Mouse (Mus musculus) limb, embryonic 15.5 days (tissue): ENCODE data around the gene Kctd11. TPM values are rescaled to one million over a fixed set of nuclear protein-coding genes. Genes with fewer than 3 reads are reported as not detected.
A peak's percentile ranks its signal among the peaks of the same experiment; 100 is the strongest.
"Not testable (repeated sequence)": the region's sequence is repeated elsewhere in the genome, so short reads cannot be mapped to it uniquely, and the experiment has no call there.

Source experiments
- ATAC-seq: fragments of 200-750 bp; cut with Nextera tagmentation; 2 replicates; pipeline ENCODE4 v1.8.0; 2017; ENCODE audit warnings: low read depth, moderate TSS enrichment; ENCODE audit not compliant: insufficient number of reproducible peaks, low FRiP score, low TSS enrichment
- H3K27ac ChIP-seq: fragments of 300-500 bp; sonication (generic); 2 replicates; pipeline ENCODE4 v1.5.1; 2015; ENCODE audit warnings: moderate library complexity, mild to moderate bottlenecking, inconsistent platforms
- H3K27me3 ChIP-seq: fragments of 300-500 bp; sonication (generic); 2 replicates; pipeline ENCODE4 v1.6.1; 2015; ENCODE audit warnings: inconsistent platforms
- H3K36me3 ChIP-seq: fragments of 300-500 bp; sonication (generic); 2 replicates; pipeline ENCODE4 v1.6.1; 2015; ENCODE audit warnings: inconsistent platforms
- H3K4me1 ChIP-seq: fragments of 300-500 bp; sonication (generic); 2 replicates; pipeline ENCODE4 v1.6.1; 2015; ENCODE audit warnings: inconsistent platforms
- H3K4me2 ChIP-seq: fragments of 300-500 bp; sonication (generic); 2 replicates; pipeline ENCODE4 v1.6.1; 2015; ENCODE audit warnings: mild to moderate bottlenecking, inconsistent platforms
- H3K4me3 ChIP-seq: fragments of 300-500 bp; sonication (generic); 2 replicates; pipeline ENCODE4 v1.5.1; 2015; ENCODE audit warnings: mild to moderate bottlenecking, inconsistent platforms
- H3K9ac ChIP-seq: fragments of 300-500 bp; sonication (generic); 2 replicates; pipeline ENCODE4 v1.6.1; 2015; ENCODE audit warnings: inconsistent platforms
- H3K9me3 ChIP-seq: fragments of 300-500 bp; sonication (generic); 2 replicates; pipeline ENCODE4 v1.6.1; 2016; ENCODE audit warnings: inconsistent platforms
- WGBS: fragments of 180-500 bp; shearing (Covaris S2); methylation state at CpG from one replicate; pipeline ENCODE4 v1.1.7; 2015; 5-methylcytosine and 5-hydroxymethylcytosine counted together
- polyA plus RNA-seq: library from polyadenylated mRNA; unstranded; fragments of >200 nt; fragmentation: Nextera tagmentation; extraction: Ambion mirVana; gene quantifications from 2 replicates; pipeline ENCODE4 v1.2.1, GENCODE M21; 2015

The Kctd11 gene
- 20.5 TPM in 2 replicates for polyA plus RNA-seq

- ATAC-seq, result peak; percentile 78
- under 1% methylated on average over 46 of the region's 46 CpGs for WGBS
- H3K4me1 ChIP-seq, result peaks cover 57% of the 10 kb centered on the region
These were observed at the start of gene Kctd11 for GRCm38 (mm10) chr11:69880853-69881603. Kctd11 (minus strand) TSS chr11:69881406.

DNA sequence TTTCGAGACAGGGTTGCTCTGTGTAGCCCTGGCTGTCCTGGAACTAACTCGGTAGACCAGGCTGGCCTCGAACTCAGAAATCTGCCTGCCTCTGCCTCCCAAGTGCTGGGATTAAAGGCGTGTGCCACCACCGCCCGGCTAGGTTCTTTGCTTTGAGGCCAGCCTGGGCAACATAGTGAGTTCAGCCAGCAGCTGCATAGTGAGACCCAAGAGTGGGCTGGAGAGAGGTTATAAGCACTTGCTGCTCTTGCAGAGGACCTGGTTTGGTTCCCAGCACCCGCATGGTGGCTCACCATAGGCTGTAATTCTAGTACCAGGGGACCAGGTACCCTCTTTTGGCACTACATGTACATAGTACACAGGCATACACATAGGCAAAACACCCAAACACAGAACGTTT, 49.0 kb upstream of the Kctd11 start:
- H3K4me1 ChIP-seq, result peaks cover 11% of the 10 kb centered on the region
- not testable (repeated sequence) for H3K36me3 ChIP-seq, ATAC-seq, H3K9me3 ChIP-seq, H3K9ac ChIP-seq, H3K4me2 ChIP-seq, H3K27me3 ChIP-seq, H3K27ac ChIP-seq, H3K4me3 ChIP-seq
- 84% methylated on average over 8 of the region's 8 CpGs for WGBS

More at GRCm38 (mm10) chr11:69880853-69881603, at the start of gene Kctd11:
- peak within 1 kb of the TSS; percentile 47 for H3K9ac ChIP-seq
- peak within 1 kb of the TSS; percentile 55 for H3K4me3 ChIP-seq
- no peaks in the 10 kb centered on the region for H3K36me3 ChIP-seq
- no peaks in the 10 kb centered on the region for H3K27me3 ChIP-seq
- H3K27ac ChIP-seq, result peak within 1 kb of the TSS; percentile 92
- no peaks in the 10 kb centered on the region for H3K9me3 ChIP-seq
- peak within 1 kb of the TSS; percentile 90 for H3K4me2 ChIP-seq

DNA sequence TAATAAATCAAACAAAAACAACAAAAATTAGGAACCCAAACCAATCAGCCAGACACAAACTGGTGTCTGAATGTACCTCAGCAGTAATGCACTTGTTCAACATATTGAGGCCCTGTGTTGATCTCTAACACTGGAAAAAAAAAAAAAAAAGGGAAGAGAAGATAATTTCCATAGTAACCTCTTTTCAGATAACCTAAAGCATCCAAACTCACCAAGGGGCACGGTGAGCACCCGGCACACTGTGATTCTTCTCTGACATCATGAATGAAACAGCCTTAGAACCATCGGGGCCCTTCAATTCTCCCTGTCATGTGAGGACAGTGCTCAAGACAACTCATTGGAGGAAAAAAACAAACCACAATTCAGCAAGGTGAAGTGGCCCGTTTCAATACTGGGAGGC, 48.5 kb upstream of the Kctd11 start:
- 82% methylated on average over 4 of the region's 4 CpGs for WGBS
- no peak for ATAC-seq
- Histone ChIP-seq H3K4me1 (peaks cover 8% of the 10 kb centered on the region; the same call in 1 of the 2 replicates), H3K27me3 (no peaks in the 10 kb centered on the region; the same call in 1 of the 2 replicates), H3K4me3 (no peak overlapping the region), H3K36me3 (no peaks in the 10 kb centered on the region), H3K9ac (no peak overlapping the region), H3K27ac (no peak overlapping the region), H3K4me2 (no peak overlapping the region), H3K9me3 (no peaks in the 10 kb centered on the region)

GRCm38 (mm10) chr11:69927501-69927900, 46.3 kb upstream of the Kctd11 start:
- Histone ChIP-seq H3K9ac (no peak overlapping the region), H3K4me1 (peaks cover 3% of the 10 kb centered on the region), H3K9me3 (no peaks in the 10 kb centered on the region), H3K4me3 (no peak overlapping the region), H3K4me2 (no peak overlapping the region), H3K36me3 (no peaks in the 10 kb centered on the region), H3K27me3 (no peaks in the 10 kb centered on the region), H3K27ac (no peak overlapping the region)
- WGBS, result 93% methylated on average over 2 of the region's 2 CpGs
- no peak for ATAC-seq

GRCm38 (mm10) chr11:69922796-69923195, 41.6 kb upstream of the Kctd11 start:
- Histone ChIP-seq H3K4me2 (no peak overlapping the region; the same call in 1 of the 2 replicates), H3K9me3 (no peaks in the 10 kb centered on the region), H3K27me3 (no peaks in the 10 kb centered on the region), H3K36me3 (peaks cover 13% of the 10 kb centered on the region), H3K4me3 (no peak overlapping the region), H3K27ac (peak overlapping the region; percentile 99), H3K4me1 (peaks cover 20% of the 10 kb centered on the region), H3K9ac (0 out of 2 replicates have a peak overlapping the region, but pooled peaks have one; percentile 17)
- ATAC-seq, result no peak
- WGBS, result 59% methylated on average over 3 of the region's 3 CpGs

DNA sequence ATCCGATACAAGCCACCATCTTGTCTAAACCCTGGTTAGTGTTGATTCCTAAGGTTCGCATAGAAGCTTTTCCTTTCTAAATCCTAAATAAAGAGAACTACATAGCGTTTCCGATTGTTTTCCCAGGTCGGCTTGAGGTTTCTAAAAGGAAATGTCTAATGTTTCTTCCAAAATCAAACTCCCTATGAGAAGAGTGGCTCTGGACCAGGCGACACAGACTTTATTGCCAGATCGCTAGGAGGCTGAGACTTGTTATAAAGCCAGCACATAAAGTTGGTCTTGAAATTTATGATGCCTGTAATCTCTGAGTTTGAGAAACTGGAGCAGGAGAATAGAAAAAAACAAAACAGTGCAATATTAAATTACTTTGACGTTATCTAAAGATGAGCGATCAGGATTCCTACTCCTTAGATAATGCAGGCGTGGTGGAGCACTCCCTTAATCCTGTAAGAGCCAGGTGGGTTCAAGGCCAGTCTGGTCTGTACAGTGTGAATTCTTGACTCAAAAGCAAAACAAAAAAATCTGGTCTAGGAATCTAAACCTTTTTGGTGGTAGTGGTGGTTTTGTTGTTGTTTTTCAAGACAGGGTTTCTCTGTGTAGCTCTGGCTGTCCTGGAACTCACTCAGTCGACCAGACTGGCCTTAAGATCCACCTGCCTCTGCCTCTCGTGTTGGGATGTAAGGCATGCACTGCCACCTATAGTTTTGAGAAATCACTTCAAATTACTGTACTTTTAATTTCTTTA, 41.0 kb upstream of the Kctd11 start:
- H3K4me3 ChIP-seq, result peak overlapping the region; percentile 94
- H3K4me2 ChIP-seq, result peak overlapping the region; percentile 60
- no peaks in the 10 kb centered on the region for H3K9me3 ChIP-seq
- ATAC-seq, result peak; percentile 4; the same call in 1 of the 2 replicates
- H3K36me3 ChIP-seq, result peaks cover 19% of the 10 kb centered on the region
- peaks cover 20% of the 10 kb centered on the region for H3K4me1 ChIP-seq
- H3K27me3 ChIP-seq, result no peaks in the 10 kb centered on the region
- H3K9ac ChIP-seq, result peak overlapping the region; percentile 52
- 3% methylated on average over 12 of the region's 12 CpGs for WGBS
- H3K27ac ChIP-seq, result peak overlapping the region; percentile 99

DNA sequence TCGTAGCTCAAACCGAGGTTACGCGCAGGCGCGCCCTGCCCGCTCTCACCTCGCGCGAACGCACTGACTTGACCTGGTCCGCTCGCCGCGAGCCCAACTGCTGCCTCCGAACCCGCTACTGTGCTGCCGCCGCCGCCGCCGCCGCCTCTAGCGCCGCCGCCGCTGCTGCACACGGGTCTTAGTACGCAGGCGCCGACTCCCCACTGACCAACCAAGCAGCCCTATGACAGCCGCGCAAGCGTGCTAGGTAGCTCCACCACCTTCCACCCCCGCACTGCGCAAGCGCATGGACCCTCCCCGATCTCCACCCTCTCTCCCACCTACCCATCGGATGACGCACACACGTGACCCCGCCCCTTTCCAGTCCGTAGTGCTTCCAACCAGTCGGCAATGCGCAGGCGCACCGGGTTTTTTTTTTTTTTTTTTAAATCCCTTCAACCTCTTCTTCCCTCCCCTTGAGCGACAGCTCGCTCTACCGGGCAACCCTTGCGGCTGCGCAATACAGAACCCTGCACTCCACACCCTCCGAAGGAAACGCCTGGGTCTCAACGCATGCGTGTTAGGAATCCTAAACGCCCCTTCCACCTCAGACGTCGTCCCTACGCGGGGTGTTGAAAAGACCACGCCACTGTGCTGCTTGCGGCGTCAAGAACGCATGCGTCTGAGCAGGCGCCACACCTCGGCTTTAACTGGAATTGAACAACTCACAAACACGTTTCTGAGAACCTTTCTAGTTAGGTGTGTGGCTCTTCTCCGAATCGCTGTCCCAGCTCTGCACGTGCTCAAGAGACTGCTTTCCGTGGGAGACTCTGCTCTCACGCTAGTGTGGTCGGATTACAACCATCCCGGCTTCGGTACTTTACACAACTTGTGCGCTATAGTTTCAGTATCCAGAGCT, 40.2 kb upstream of the Kctd11 start, which contains the start of gene Eif5a:
TSS of gene Eif5a (minus strand) at position 845 of the 898 bp plus-strand sequence.
- Histone ChIP-seq H3K4me3 (peak within 1 kb of the TSS; percentile 94), H3K4me2 (peak within 1 kb of the TSS; percentile 84), H3K4me1 (peaks cover 21% of the 10 kb centered on the region), H3K27me3 (no peaks in the 10 kb centered on the region), H3K36me3 (peaks cover 27% of the 10 kb centered on the region), H3K9me3 (no peaks in the 10 kb centered on the region), H3K27ac (peak within 1 kb of the TSS; percentile 99), H3K9ac (peak within 1 kb of the TSS; percentile 91)
- under 1% methylated on average over 78 of the region's 78 CpGs for WGBS
- peak; percentile 98 for ATAC-seq

GRCm38 (mm10) chr11:69920266-69921031, 39.2 kb upstream of the Kctd11 start:
- Histone ChIP-seq H3K27ac (peak overlapping the region; percentile 96), H3K4me3 (peak overlapping the region; percentile 94), H3K9me3 (no peaks in the 10 kb centered on the region), H3K36me3 (peaks cover 36% of the 10 kb centered on the region), H3K4me1 (peaks cover 29% of the 10 kb centered on the region), H3K4me2 (peak overlapping the region; percentile 84), H3K9ac (peak overlapping the region; percentile 91), H3K27me3 (no peaks in the 10 kb centered on the region)
- under 1% methylated on average over 64 of the region's 65 CpGs for WGBS
- ATAC-seq, result 0 out of 2 replicates have a peak, but pooled peaks have one; percentile 1

DNA sequence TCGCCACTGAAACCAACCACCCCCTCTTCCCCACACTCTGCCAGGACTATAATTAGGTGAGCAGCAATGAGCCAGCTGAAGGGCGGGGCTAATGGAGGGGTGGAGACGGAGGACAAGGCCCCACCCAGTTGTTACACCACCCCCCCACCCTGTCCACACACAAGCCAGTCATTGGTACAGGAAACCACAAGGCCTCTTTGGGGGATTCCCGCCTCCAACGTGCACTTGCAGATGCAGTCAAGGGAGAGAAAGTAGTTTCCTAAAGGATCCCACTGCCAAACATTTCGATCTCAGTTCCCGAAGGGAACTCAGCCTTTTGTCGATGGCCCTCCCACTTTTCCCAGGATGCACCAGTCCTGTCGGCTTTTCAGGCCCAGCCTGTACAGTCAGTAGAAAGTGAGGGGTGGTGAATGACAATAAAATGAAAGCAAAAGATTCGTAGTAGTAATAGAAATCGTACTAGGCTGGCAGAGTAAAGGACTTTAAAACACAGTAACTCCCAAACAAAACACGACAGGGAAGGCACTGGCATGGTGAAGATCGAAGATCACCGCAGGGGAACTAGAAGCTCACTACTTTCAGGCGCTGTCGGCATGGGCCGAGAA, 38.6 kb upstream of the Kctd11 start:
- peak overlapping the region; percentile 96 for H3K27ac ChIP-seq
- H3K4me2 ChIP-seq, result peak overlapping the region; percentile 84
- peak overlapping the region; percentile 91 for H3K9ac ChIP-seq
- WGBS, result under 1% methylated on average over 17 of the region's 17 CpGs
- H3K9me3 ChIP-seq, result no peaks in the 10 kb centered on the region
- ATAC-seq, result no peak
- peaks cover 43% of the 10 kb centered on the region for H3K36me3 ChIP-seq
- H3K4me1 ChIP-seq, result peaks cover 35% of the 10 kb centered on the region
- H3K4me3 ChIP-seq, result peak overlapping the region; percentile 94
- H3K27me3 ChIP-seq, result no peaks in the 10 kb centered on the region

DNA sequence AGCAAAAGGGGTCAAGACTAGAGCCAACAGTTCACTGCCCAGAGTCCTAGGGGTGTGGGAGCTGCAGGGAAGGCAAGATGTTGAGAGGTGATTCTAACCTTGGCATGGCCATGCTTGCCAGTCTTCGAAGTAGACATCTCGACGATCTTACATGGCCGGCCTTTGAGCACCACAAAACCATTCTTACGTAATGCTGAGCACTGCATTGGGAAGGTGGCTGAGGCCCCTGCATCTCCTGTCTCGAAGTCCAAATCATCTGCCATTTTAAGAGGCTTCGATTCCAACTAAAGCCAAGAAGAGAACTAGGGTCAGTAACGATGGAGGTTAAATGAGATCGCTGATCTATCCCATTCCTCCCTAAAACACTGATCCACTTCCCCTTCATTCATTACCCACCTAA, 37.8 kb upstream of the Kctd11 start:
- Histone ChIP-seq H3K27ac (peak overlapping the region; percentile 96), H3K4me1 (peaks cover 40% of the 10 kb centered on the region), H3K27me3 (no peaks in the 10 kb centered on the region), H3K4me2 (peak overlapping the region; percentile 84), H3K36me3 (peaks cover 43% of the 10 kb centered on the region), H3K9ac (0 out of 2 replicates have a peak overlapping the region, but pooled peaks have one; percentile 91), H3K4me3 (peak overlapping the region; percentile 94), H3K9me3 (no peaks in the 10 kb centered on the region)
- WGBS, result 81% methylated on average over 9 of the region's 9 CpGs
- no peak for ATAC-seq
